Mouse (Mus musculus) midbrain, embryonic 13.5 days (tissue): ENCODE data around the gene Ola1. TPM values are rescaled to one million over a fixed set of nuclear protein-coding genes. Genes with fewer than 3 reads are reported as not detected.

Source experiments
- ATAC-seq: fragments of 200-750 bp; cut with Nextera tagmentation; 2 replicates; pipeline ENCODE4 v1.8.0; 2017; ENCODE audit warnings: mild to moderate bottlenecking, moderate TSS enrichment, moderate library complexity
- H3K27ac ChIP-seq: fragments of 300-500 bp; sonication (generic); 2 replicates; pipeline ENCODE4 v1.5.1; 2015; ENCODE audit warnings: inconsistent platforms, mild to moderate bottlenecking, moderate library complexity
- H3K27me3 ChIP-seq: fragments of 300-500 bp; sonication (generic); 2 replicates; pipeline ENCODE4 v1.6.1; 2015; ENCODE audit warnings: mild to moderate bottlenecking, inconsistent platforms
- H3K36me3 ChIP-seq: fragments of 300-500 bp; sonication (generic); 2 replicates; pipeline ENCODE4 v1.6.1; 2015; ENCODE audit warnings: mild to moderate bottlenecking, inconsistent platforms
- H3K4me1 ChIP-seq: fragments of 300-500 bp; sonication (generic); replicated peaks from 2 replicates; pipeline ENCODE4 v1.6.1; 2015; ENCODE audit warnings: inconsistent platforms
- H3K4me2 ChIP-seq: fragments of 300-500 bp; sonication (generic); replicated peaks from 2 replicates; pipeline ENCODE4 v1.6.1; 2015; ENCODE audit warnings: moderate library complexity, mild to moderate bottlenecking, inconsistent platforms
- H3K4me3 ChIP-seq: fragments of 300-500 bp; sonication (generic); replicated peaks from 2 replicates; pipeline ENCODE4 v1.5.1; 2015; ENCODE audit warnings: mild to moderate bottlenecking, inconsistent platforms
- H3K9ac ChIP-seq: fragments of 300-500 bp; sonication (generic); replicated peaks from 2 replicates; pipeline ENCODE4 v1.6.1; 2015; ENCODE audit warnings: mild to moderate bottlenecking, inconsistent platforms
- H3K9me3 ChIP-seq: fragments of 300-500 bp; sonication (generic); 2 replicates; pipeline ENCODE4 v1.6.1; 2016; ENCODE audit warnings: mild to moderate bottlenecking, inconsistent platforms
- WGBS: fragments of 180-500 bp; shearing (Covaris S2); methylation state at CpG from one replicate; pipeline ENCODE4 v1.1.7; 2015; 5-methylcytosine and 5-hydroxymethylcytosine counted together
- polyA plus RNA-seq: library from polyadenylated mRNA; unstranded; fragments of >200 nt; fragmentation: Nextera tagmentation; extraction: Ambion mirVana; gene quantifications from 2 replicates; pipeline ENCODE4 v1.2.1, GENCODE M21; 2015

Ola1 gene
- polyA plus RNA-seq, 1 experiment from 2014 or later = 80.9 TPM

DNA sequence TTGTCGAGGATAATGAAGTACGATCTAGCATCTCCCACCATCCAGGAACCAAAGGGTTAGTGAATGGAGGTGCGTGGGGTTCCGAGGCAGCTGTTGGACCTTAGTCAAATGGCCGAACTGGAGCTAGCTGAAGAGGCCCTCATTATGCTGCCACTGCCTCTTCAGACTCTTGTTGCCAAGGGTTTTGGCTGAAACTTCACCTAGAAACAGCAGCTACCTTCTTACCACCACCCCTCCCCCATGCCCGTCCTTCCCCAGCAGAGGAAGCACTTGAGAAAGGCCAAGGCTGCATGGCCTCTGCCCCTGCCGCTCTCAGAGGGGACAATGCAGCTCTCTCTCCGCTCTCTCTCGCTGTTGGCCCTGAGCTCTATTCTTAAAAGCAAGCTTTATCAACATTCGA lies 136.2 kb downstream of the Ola1 start:
- Histone ChIP-seq H3K9me3 (no peaks in the 10 kb centered on the region), H3K27me3 (no peaks in the 10 kb centered on the region), H3K9ac (no peak overlapping the region), H3K36me3 (no peaks in the 10 kb centered on the region), H3K4me1 (peaks cover 17% of the 10 kb centered on the region), H3K27ac (no peak overlapping the region), H3K4me3 (no peak overlapping the region), H3K4me2 (no peak overlapping the region)
- ATAC-seq = no peak
- 62% methylated on average over 10 of the region's 10 CpGs for WGBS

DNA sequence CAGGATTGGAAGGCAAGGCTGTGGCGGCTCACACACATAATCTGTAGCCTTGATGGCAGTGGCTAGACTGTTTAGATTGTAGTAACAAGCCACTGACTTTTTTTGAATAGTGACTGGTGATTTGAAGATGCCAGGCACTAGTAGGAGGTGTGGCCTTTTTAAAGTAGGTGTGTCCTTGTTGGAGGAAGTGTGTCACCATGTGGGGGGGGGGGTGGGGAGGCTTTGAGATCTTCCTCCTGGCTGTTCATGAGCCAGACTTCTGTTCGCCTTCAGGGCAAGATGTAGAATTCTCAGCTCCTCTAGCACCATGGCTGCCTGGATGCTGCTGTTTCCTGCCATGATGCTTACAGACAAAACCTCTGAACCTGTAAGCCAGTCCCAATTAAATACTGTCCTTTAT lies 136.9 kb downstream of the Ola1 start:
- ATAC-seq = no peak
- WGBS = 98% methylated on average over 2 of the region's 2 CpGs
- Histone ChIP-seq H3K27ac (no peak overlapping the region), H3K4me2 (no peak overlapping the region), H3K27me3 (no peaks in the 10 kb centered on the region), H3K9ac (no peak overlapping the region), H3K4me1 (peaks cover 17% of the 10 kb centered on the region), H3K9me3 (no peaks in the 10 kb centered on the region), H3K4me3 (no peak overlapping the region), H3K36me3 (no peaks in the 10 kb centered on the region)

DNA sequence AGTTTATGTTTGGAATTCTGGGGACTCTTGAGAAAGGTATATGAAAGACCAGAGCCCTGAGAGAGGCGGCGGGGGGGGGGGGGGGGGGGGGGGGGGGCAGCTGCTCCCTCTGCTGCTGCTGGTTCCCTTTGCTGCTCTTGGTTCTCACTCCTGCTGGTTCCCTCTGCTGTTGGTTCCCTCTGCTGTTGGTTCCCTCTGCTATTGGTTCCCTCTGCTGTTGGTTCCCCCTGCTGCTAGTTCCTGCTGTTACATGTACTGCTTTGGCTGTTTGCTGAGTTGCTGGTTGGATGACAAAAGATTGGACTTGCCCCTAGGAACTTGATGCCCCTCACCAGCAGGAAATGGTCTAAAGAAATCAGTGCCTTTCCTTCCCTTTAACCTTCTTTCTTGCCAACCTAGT lies 138.6 kb downstream of the Ola1 start:
- no peaks in the 10 kb centered on the region for H3K36me3 ChIP-seq
- no peak for ATAC-seq
- no peaks in the 10 kb centered on the region for H3K9me3 ChIP-seq
- 0 out of 2 replicates have a peak, but pooled peaks cover under 1% of the 10 kb centered on the region for H3K4me1 ChIP-seq
- H3K4me2 ChIP-seq = no peak overlapping the region
- H3K27ac ChIP-seq = no peak overlapping the region
- WGBS = no CpG with 5 or more reads among the region's 2 CpGs
- no peaks in the 10 kb centered on the region for H3K27me3 ChIP-seq
- no peak overlapping the region for H3K4me3 ChIP-seq
- no peak overlapping the region for H3K9ac ChIP-seq

DNA sequence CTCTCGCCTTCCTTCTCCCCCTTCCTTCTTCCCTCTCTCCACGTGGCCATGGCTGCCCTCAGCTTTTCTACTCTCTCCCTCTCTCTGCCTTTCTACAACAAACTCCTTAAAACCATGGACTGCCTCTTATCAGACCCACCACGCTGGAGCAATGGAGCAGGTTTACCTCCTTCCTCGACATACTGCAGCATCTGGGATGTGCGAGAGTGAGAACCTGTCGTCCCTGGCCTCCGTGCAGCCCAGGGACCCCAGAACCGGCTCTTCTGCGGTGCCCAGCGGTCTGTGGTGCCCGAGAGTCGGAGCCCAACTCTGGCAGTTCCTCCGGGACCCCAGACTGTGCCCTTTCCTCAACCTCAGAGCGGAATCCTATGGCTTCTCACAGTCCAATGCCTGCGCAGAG lies 139.4 kb downstream of the Ola1 start:
- no peaks in the 10 kb centered on the region for H3K36me3 ChIP-seq
- H3K27ac ChIP-seq = no peak overlapping the region
- no peak for ATAC-seq
- no peak overlapping the region for H3K9ac ChIP-seq
- no peaks in the 10 kb centered on the region for H3K9me3 ChIP-seq
- no peak overlapping the region for H3K4me3 ChIP-seq
- H3K4me1 ChIP-seq = no peaks in the 10 kb centered on the region
- 67% methylated on average over 15 of the region's 15 CpGs for whole genome bisulfite sequencing
- H3K4me2 ChIP-seq = no peak overlapping the region
- no peaks in the 10 kb centered on the region for H3K27me3 ChIP-seq

DNA sequence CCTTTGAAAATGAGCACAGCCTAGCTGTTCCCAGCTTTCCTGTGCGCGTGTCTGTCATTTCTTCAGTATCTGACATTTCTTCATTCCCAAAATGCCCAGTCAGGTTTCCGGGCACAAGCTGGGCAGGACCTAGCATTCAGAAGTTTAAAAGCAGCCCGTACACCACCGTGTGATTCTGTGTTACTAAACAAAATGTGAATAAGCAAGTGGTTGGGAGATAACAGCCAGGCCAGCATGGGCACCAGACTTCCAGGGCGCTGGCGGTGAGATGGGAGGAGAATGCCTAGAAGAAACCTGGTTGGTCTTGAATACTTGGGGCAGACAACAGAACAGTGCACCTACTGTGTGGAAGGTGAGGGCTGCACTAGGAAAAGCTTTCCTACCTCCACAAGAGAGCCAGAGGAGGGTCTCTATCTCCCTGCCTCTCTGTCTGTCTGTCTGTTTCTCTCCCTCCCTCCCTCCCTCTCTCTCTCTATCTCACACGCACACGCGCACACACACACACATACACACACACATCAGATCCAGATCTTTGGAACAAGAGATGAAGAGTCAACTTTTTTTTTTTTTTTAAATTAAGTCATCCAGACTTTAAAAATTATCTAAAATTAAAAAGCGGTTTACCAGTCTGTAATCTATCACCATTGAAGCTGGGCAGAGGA lies 144.8 kb downstream of the Ola1 start:
- no peaks in the 10 kb centered on the region for H3K9me3 ChIP-seq
- 93% methylated on average over 11 of the region's 11 CpGs for WGBS
- ATAC-seq = no peak

DNA sequence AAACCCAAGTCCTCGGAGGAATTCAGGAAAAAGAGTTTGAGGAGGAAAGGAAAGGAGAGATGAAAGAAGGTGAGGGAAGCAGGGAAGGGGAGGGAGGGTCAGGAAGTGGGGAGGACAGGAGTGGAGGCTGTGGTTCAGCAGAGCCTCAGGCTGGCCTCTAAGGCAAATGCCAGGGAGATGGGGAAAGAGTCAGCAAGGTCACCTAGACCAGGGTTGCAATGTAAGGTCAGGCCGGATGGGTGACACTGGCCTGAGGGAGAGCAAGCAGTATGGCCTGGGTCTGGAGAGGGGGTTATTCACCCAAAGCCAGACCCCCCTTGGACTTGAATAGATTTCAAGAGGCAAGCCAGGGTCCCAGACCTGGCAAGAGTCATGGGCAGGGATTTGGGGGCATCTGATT lies 147.5 kb downstream of the Ola1 start:
- Histone ChIP-seq H3K9ac (no peak overlapping the region), H3K27me3 (peaks cover 4% of the 10 kb centered on the region; the same call in 1 of the 2 replicates), H3K4me3 (no peak overlapping the region), H3K36me3 (no peaks in the 10 kb centered on the region), H3K27ac (no peak overlapping the region), H3K9me3 (no peaks in the 10 kb centered on the region), H3K4me2 (no peak overlapping the region), H3K4me1 (0 out of 2 replicates have a peak, but pooled peaks cover 6% of the 10 kb centered on the region)
- WGBS = 72% methylated on average over 2 of the region's 2 CpGs
- ATAC-seq = no peak

More for the DNA sequence above, 144.8 kb downstream of the Ola1 start:
- Histone ChIP-seq H3K4me2 (no peak overlapping the region), H3K36me3 (no peaks in the 10 kb centered on the region), H3K27ac (no peak overlapping the region), H3K4me1 (no peaks in the 10 kb centered on the region), H3K4me3 (no peak overlapping the region), H3K9ac (no peak overlapping the region), H3K27me3 (no peaks in the 10 kb centered on the region)

DNA sequence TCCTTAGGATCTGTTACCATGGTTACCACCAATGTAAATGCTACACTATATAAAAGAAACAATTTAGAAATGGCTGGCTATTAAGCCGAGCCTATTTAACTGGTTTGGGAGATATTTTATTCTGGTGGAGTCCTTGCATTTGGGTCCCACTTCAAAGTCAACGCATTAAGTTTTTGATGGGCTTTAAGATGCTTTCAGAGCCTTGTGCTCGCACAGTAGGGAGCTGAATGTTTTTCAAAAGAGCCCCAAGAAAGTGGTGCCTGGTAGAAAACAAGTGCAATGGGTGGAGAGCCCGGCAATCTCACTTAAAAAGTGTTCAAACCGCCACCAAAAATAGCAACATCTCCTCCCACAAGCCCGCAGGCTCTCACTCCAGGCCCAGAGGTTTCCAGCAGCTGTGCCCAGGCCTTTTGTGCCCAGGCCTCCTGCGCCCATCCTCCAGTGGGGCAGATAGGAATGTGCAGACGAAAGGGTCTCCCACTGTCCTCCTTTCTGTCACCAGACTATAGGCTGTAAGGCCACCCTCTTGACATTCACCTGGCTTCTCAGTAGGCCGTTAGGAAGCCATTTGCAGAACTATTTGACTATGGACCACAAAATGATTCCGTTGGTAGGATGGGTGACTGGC lies 148.2 kb downstream of the Ola1 start:
- Histone ChIP-seq H3K4me2 (no peak overlapping the region), H3K27ac (no peak overlapping the region), H3K4me3 (no peak overlapping the region), H3K4me1 (0 out of 2 replicates have a peak, but pooled peaks cover 6% of the 10 kb centered on the region), H3K9ac (no peak overlapping the region), H3K27me3 (peaks cover 4% of the 10 kb centered on the region; the same call in 1 of the 2 replicates), H3K36me3 (no peaks in the 10 kb centered on the region), H3K9me3 (no peaks in the 10 kb centered on the region)
- ATAC-seq = no peak
- 30% methylated on average over 10 of the region's 10 CpGs for WGBS

DNA sequence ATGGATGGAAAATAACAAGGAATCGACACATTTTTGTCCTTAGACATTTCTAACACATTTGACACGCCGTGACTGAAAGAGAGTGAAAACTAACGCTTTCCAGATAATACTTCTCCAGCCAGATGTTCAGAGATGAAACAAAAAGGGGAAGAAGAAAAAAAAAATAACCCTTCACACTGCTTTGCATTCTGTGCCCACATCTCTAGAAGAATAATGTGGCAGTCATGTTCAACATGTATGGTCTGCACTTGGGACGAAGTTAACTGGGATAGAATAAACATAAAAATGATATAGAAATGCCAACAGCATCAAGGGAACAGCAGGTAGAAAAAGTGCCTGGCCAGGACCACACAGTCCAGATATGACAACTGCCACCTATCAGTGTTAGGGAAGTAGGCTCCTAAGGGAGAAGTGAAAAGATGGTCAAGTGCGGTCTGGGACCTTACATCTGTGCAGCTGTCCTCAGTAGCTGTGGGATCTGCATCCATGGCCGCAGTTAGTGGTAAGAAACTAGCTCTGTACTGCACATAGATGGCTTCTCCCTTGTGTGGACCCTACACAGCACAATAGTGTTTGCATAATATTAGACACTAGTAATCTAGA lies 149.4 kb downstream of the Ola1 start:
- Histone ChIP-seq H3K4me2 (no peak overlapping the region), H3K27ac (no peak overlapping the region), H3K4me1 (0 out of 2 replicates have a peak, but pooled peaks cover 6% of the 10 kb centered on the region), H3K4me3 (no peak overlapping the region), H3K36me3 (no peaks in the 10 kb centered on the region), H3K9me3 (no peaks in the 10 kb centered on the region), H3K27me3 (peaks cover 4% of the 10 kb centered on the region; the same call in 1 of the 2 replicates), H3K9ac (no peak overlapping the region)
- WGBS = 91% methylated on average over 7 of the region's 7 CpGs
- ATAC-seq = no peak

DNA sequence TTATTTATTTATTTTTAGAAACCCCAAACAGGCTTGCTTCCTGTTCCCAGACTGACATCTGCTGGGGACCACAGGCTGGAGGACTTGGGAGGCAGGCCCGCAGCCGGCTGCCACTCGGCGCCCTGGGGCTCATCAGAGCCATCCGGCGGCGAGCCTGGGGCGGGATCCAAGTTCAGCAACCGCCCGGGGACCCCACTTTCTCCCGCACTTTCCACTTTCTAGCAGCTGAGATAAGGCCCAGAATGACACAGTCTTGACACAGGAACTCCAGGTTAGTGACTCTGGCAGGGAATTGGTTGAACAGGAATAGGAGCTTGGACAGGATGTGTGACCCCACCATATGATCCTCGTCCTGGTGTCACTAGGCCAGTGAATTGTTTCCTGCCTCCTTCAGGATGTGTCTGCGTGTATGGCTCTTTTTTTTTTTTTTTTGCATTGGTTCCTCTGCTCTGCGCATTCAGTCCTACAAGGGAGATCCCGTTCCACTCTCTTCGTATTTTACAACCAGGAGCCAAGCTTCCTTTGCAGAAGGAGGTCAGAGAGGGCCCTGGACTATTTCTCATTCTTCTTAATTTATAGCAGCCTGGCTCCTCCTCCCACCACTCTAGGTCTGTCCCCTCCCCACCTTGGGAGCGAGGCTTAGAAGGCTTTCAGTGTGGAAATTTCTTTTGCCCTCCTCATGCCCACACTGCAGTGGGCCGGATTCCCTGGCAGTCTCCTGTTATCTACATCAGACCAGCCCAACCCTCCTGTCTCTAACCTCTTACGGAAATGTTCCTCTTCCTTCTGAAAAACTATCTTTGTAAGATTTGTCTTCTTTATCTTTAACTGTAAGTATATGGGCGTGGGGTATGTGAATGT lies 152.2 kb downstream of the Ola1 start:
- Histone ChIP-seq H3K9me3 (no peaks in the 10 kb centered on the region), H3K4me1 (0 out of 2 replicates have a peak, but pooled peaks cover 6% of the 10 kb centered on the region), H3K27me3 (peaks cover 4% of the 10 kb centered on the region; the same call in 1 of the 2 replicates), H3K9ac (no peak overlapping the region; the same call in 1 of the 2 replicates), H3K4me3 (no peak overlapping the region), H3K27ac (no peak overlapping the region), H3K4me2 (no peak overlapping the region), H3K36me3 (no peaks in the 10 kb centered on the region)
- ATAC-seq = no peak
- WGBS = 43% methylated on average over 20 of the region's 20 CpGs

DNA sequence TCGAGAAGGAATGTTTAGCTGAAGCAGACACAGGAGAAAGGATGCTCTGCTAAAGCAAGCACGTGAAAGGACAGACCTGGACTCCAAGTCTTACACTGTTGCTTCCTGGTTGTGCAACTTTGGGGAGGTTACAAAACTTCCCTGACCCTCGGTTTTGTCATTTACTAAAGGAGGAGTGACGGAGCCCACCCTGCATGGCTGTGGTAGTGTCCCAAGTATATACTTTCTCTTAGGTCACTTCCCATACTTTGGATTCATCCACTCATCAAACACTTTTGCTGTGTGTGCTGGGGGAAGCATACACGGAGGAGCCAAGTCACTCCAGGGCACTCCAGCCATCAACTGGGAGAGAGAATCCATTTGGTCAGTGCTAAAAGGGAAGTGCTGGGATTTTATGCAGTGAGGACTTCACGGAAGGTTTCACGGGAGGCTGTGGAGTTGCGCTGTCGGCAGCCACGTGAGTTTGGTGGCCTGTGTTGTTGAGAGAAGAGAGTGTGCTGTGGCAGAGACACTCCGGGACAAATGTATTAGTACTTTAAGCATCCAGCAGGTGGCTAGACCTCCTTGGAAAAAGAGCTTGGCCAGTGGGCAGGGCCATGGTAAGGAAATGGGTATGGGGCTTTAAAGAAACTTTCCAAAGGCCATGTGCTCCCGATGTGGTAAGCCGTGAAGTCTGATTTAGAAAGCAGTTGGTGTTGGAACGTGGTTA lies 154.7 kb downstream of the Ola1 start:
- peaks cover 4% of the 10 kb centered on the region; the same call in 1 of the 2 replicates for H3K27me3 ChIP-seq
- ATAC-seq = no peak
- H3K4me1 ChIP-seq = 0 out of 2 replicates have a peak, but pooled peaks cover 6% of the 10 kb centered on the region
- 84% methylated on average over 14 of the region's 14 CpGs for WGBS
- no peak overlapping the region for H3K4me2 ChIP-seq
- no peak overlapping the region for H3K27ac ChIP-seq
- H3K4me3 ChIP-seq = no peak overlapping the region
- H3K9me3 ChIP-seq = no peaks in the 10 kb centered on the region
- no peaks in the 10 kb centered on the region for H3K36me3 ChIP-seq
- no peak overlapping the region for H3K9ac ChIP-seq

DNA sequence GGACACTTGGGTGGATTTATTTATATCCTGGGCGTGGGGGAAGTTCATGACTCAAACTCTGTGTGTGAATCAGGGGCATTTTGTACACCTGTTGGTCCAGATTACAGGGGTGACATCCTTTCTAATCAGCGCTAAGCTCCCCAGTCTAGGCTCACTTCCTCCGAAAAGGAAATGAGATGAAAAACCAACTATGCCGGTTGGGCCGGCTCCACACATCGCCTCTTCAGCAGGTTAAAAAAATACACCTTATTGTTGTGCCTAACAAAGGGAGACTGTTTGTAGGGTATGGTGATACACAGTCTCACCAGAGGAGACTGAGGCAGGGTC lies 158.5 kb downstream of the Ola1 start:
- Histone ChIP-seq H3K4me3 (no peak overlapping the region), H3K9ac (no peak overlapping the region), H3K27ac (no peak overlapping the region), H3K4me1 (no peaks in the 10 kb centered on the region), H3K27me3 (no peaks in the 10 kb centered on the region), H3K9me3 (no peaks in the 10 kb centered on the region), H3K36me3 (no peaks in the 10 kb centered on the region), H3K4me2 (no peak overlapping the region)
- WGBS = 81% methylated on average over 6 of the region's 6 CpGs
- ATAC-seq = no peak
